Mouse (Mus musculus): ENCODE results near the gene Tmem140.

DNA sequence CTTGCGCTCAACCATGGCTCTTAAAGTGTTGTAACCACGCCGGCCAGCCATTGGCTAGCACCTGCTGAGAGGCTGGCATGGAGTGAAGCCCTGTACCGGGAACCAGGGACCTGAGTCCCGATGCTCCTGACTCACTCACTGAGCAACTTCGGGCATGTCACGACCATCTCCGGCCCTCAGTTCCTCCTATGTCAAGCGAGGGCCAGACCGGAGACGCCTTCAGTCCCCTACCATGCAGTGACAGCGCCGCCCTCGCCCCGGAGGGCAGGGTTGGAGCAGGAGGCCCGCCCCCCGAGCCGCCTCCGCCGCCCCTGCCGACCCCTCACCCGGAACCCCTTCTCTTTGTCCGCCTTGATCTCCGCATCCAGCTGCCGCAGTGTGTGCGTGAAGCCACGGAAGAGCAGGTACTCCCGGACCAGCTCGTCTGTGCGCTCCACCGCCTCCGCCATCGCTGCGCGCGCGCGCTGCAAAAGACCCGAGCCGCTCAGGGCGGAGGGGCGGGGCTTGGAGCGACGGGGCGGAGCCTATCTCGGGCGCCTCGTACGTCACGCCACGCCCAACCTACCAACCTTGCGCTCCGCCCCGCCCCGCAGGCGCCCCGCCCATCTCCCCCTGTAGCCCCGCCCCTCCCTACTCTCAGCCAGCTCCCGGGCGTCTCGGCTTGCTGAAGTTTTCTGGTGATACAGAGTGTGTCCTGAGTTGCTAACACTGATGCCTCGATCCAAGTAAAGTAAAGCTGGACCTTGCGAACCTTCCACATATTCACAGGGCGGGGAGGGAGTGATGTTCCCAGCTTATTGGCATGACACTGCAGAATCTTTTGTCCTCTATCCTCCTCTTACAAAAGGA is 47.6 kb downstream of the Tmem140 start, which contains the start of gene Wdr91:
- TF ChIP-seq POLR2A (IDR thresholded peaks at IDR 0.05; ENCODE audit: insufficient read length, low read depth) (peak; percentile 88), POLR2AphosphoS2 (IDR thresholded peaks at IDR 0.05; ENCODE audit: insufficient read length, low read depth) (peak; percentile 81)
